Mouse (Mus musculus) liver, adult 2 months (tissue): ENCODE measurements around the gene Unc13b.

ENCODE experiments used
- CTCF ChIP-seq: fragments of 200-500 bp; IDR thresholded peaks from 2 replicates; pipeline ENCODE4 v1.5.1; 2011; ENCODE audit warnings: low read depth, low read length, control low read depth
- POLR2A ChIP-seq: fragments of 200-500 bp; IDR thresholded peaks from 2 replicates; pipeline ENCODE4 v1.6.1; 2011; ENCODE audit warnings: low read length, control low read depth; ENCODE audit not compliant: insufficient read depth; ENCODE audit errors: extremely low read depth

GRCm38 (mm10) chr4:43260096-43260495 is 201.3 kb downstream of the Unc13b start:
- no peak for TF ChIP-seq CTCF
- no peak for TF ChIP-seq POLR2A
